Comparison of ENCODE assay signal across 12 mouse cellular contexts in genomic region chr2:120348120-120348519, GRCm38 (mm10). TPM values are rescaled to one million over a fixed set of nuclear protein-coding genes. Genes with fewer than 3 reads are reported as not detected.
DNase-seq lines count a peak whose midpoint lies in the region; ATAC-seq and TF ChIP-seq lines count a peak whose summit lies in the region.
"Had no signal": no experiment of that assay in that cellular context is flagged by ENCODE, and none has a peak within 500 bp of the region (broad histone marks: within the 10 kb centered on the region; RNA-seq: fewer than 3 reads in every experiment).

No protein-coding gene starts in this region.

- H3K9ac ChIP-seq in kidney, embryonic 15.5 days, result no peak overlapping the region
- H3K9ac ChIP-seq in heart, postnatal 0 days (replicated peaks; ENCODE audit: low read depth, low read length), result no peak overlapping the region
- no peak overlapping the region for H3K9ac ChIP-seq in liver, postnatal 0 days (replicated peaks)

- ATAC-seq in kidney, embryonic 15.5 days (replicated peaks; ENCODE audit: low FRiP score), result no peak
- no peak for ATAC-seq in heart, postnatal 0 days (ENCODE audit: insufficient read depth, low read depth)
- ATAC-seq in liver, postnatal 0 days, result no peak
- ATAC-seq: hindbrain, embryonic 16.5 days had no signal

- H3K27ac ChIP-seq in kidney, adult 2 months (ENCODE audit: insufficient read depth, low read depth, low read length), result peak overlapping the region; percentile 24; the same call in 1 of the 2 replicates
- no peak overlapping the region for H3K27ac ChIP-seq in kidney, embryonic 15.5 days
- peak overlapping the region; percentile 20; the same call in 1 of the 2 replicates for H3K27ac ChIP-seq in heart, postnatal 0 days (ENCODE audit: low read depth)
- H3K27ac ChIP-seq in liver, postnatal 0 days (ENCODE audit: low read depth), result 0 out of 2 replicates have a peak overlapping the region, but pooled peaks have one; percentile 19
- H3K27ac ChIP-seq: forebrain, embryonic 10.5 days; limb, embryonic 10.5 days had no signal

- TF ChIP-seq POLR2A in kidney, adult 2 months (IDR thresholded peaks at IDR 0.05; ENCODE audit: low read depth, low read length), result no peak

- TF ChIP-seq CTCF in kidney, adult 2 months (conservative IDR thresholded peaks at IDR 0.05; ENCODE audit: insufficient read depth, insufficient read length, low read depth, low read length), result no peak
- no peak for TF ChIP-seq CTCF in heart, postnatal 0 days (IDR thresholded peaks at IDR 0.05; ENCODE audit: low read depth)
- TF ChIP-seq CTCF in liver, postnatal 0 days (IDR thresholded peaks at IDR 0.05; ENCODE audit: low read depth), result no peak

- H3K4me1 ChIP-seq in kidney, adult 2 months (ENCODE audit: control insufficient read depth, insufficient read depth, low read length), result peaks cover 5% of the 10 kb centered on the region; the same call in 1 of the 2 replicates
- peaks cover 12% of the 10 kb centered on the region for H3K4me1 ChIP-seq in kidney, embryonic 15.5 days
- H3K4me1 ChIP-seq in heart, postnatal 0 days (ENCODE audit: control insufficient read depth, insufficient read depth), result peaks cover 13% of the 10 kb centered on the region; the same call in 1 of the 2 replicates
- H3K4me1 ChIP-seq in liver, postnatal 0 days (ENCODE audit: insufficient read depth), result peaks cover 12% of the 10 kb centered on the region

- H3K4me3 ChIP-seq in kidney, adult 2 months (ENCODE audit: insufficient read depth, low read depth, low read length), result no peak overlapping the region
- no peak overlapping the region for H3K4me3 ChIP-seq in kidney, embryonic 15.5 days (replicated peaks)
- H3K4me3 ChIP-seq in heart, postnatal 0 days (ENCODE audit: low read depth, low read length), result no peak overlapping the region
- H3K4me3 ChIP-seq in liver, postnatal 0 days (ENCODE audit: low read depth, low read length), result no peak overlapping the region
- H3K4me3 ChIP-seq: forebrain, embryonic 10.5 days; limb, embryonic 10.5 days had no signal

- H3K36me3 ChIP-seq in kidney, adult 2 months (ENCODE audit: control insufficient read depth, insufficient read depth, low read length), result no peaks in the 10 kb centered on the region; the same call in 1 of the 2 replicates
- peaks cover 55% of the 10 kb centered on the region for H3K36me3 ChIP-seq in kidney, embryonic 15.5 days
- peaks cover 46% of the 10 kb centered on the region for H3K36me3 ChIP-seq in heart, postnatal 0 days (replicated peaks; ENCODE audit: control insufficient read depth, insufficient read depth, low read length)
- peaks cover 36% of the 10 kb centered on the region for H3K36me3 ChIP-seq in liver, postnatal 0 days (replicated peaks; ENCODE audit: insufficient read depth, low read length)

- WGBS in kidney, adult 2 months, result 52% methylated on average over 9 of the region's 9 CpGs
- 66% methylated on average over 9 of the region's 9 CpGs for WGBS in kidney, embryonic 15.5 days
- WGBS in heart, postnatal 0 days, result 59% methylated on average over 9 of the region's 9 CpGs
- 33% methylated on average over 9 of the region's 9 CpGs for WGBS in liver, postnatal 0 days (ENCODE audit: insufficient replicate concordance)

- H3K9me3 ChIP-seq in kidney, embryonic 15.5 days (replicated peaks), result no peaks in the 10 kb centered on the region
- H3K9me3 ChIP-seq in heart, postnatal 0 days (replicated peaks; ENCODE audit: control insufficient read depth, low read length), result no peaks in the 10 kb centered on the region
- H3K9me3 ChIP-seq in liver, postnatal 0 days (ENCODE audit: low read length), result no peaks in the 10 kb centered on the region
- H3K9me3 ChIP-seq: forebrain, embryonic 10.5 days; limb, embryonic 10.5 days had no signal

- no peak overlapping the region for H3K4me2 ChIP-seq in kidney, embryonic 15.5 days
- H3K4me2 ChIP-seq in heart, postnatal 0 days (ENCODE audit: low read depth, low read length), result no peak overlapping the region
- 0 out of 2 replicates have a peak overlapping the region, but pooled peaks have one; percentile 7 for H3K4me2 ChIP-seq in liver, postnatal 0 days (ENCODE audit: low read depth, low read length)

- no peaks in the 10 kb centered on the region for H3K27me3 ChIP-seq in kidney, adult 2 months (replicated peaks; ENCODE audit: control insufficient read depth, insufficient read depth, low read length)
- H3K27me3 ChIP-seq in kidney, embryonic 15.5 days, result no peaks in the 10 kb centered on the region
- no peaks in the 10 kb centered on the region for H3K27me3 ChIP-seq in heart, postnatal 0 days (ENCODE audit: control insufficient read depth, insufficient read depth, low read length)
- H3K27me3 ChIP-seq in liver, postnatal 0 days (ENCODE audit: insufficient read depth, low read length), result no peaks in the 10 kb centered on the region

- DNase-seq in kidney, adult 2 months, result peak; percentile 61
- peak; percentile 12 for DNase-seq in heart, postnatal 0 days (ENCODE audit: low spot score)
- peak; percentile 27 for DNase-seq in liver, postnatal 0 days
- DNase-seq in thymus, postnatal 25 days, result peak; percentile 16
- no peak for DNase-seq in cerebellum, postnatal 14 days
- DNase-seq in right cerebral cortex, postnatal 14 days, result no peak
- no peak for DNase-seq in frontal cortex, adult 2 months (ENCODE audit: extremely low spot score in 1 of 2, low spot score in 1 of 2)

- TF ChIP-seq EP300 in heart, postnatal 0 days (IDR thresholded peaks at IDR 0.05; ENCODE audit: low read depth), result no peak
- TF ChIP-seq EP300 in liver, postnatal 0 days (IDR thresholded peaks at IDR 0.05; ENCODE audit: low read depth), result no peak

RNA-seq across cellular contexts. Expression of gene Vps39, which starts 4.8 kb away (rescaled TPM):
- polyA plus RNA-seq in kidney, adult 2 months (2012; rRNA removed), result 16.8 and 22.7 TPM in 2 replicates
- 17.5 and 19.7 TPM in 2 replicates for polyA plus RNA-seq in kidney, embryonic 15.5 days (2015; fragmentation: Nextera tagmentation; extraction: Ambion mirVana)
- 22.7 and 75.7 TPM in 2 replicates for total RNA-seq in heart, postnatal 0 days (2014; rRNA removed; ENCODE audit: low replicate concordance)
- 13.2 and 14.3 TPM in 2 replicates for polyA plus RNA-seq in heart, postnatal 0 days (2015; fragmentation: Nextera tagmentation; extraction: Ambion mirVana)
- polyA plus RNA-seq in liver, postnatal 0 days (2015; fragmentation: Nextera tagmentation; extraction: Ambion mirVana), result 5.6 and 5.9 TPM in 2 replicates
- polyA plus RNA-seq in frontal cortex, adult 2 months (2012; rRNA removed), result 51.8 and 68.0 TPM in 2 replicates

RNA-seq across cellular contexts. Expression of gene Pla2g4f, which starts 34.2 kb away (rescaled TPM):
- 0.04 and 0.25 TPM in 2 replicates for polyA plus RNA-seq in kidney, adult 2 months (2012; rRNA removed)
- polyA plus RNA-seq in kidney, embryonic 15.5 days (2015; fragmentation: Nextera tagmentation; extraction: Ambion mirVana), result 0.28 TPM in 1 of 2 replicates, not detected in the other
- not detected in 2 replicates for total RNA-seq in heart, postnatal 0 days (2014; rRNA removed; ENCODE audit: low replicate concordance)
- 0.04 TPM in 1 of 2 replicates, not detected in the other for polyA plus RNA-seq in heart, postnatal 0 days (2015; fragmentation: Nextera tagmentation; extraction: Ambion mirVana)
- not detected in 2 replicates for polyA plus RNA-seq in liver, postnatal 0 days (2015; fragmentation: Nextera tagmentation; extraction: Ambion mirVana)
- 0.06 and 0.36 TPM in 2 replicates for polyA plus RNA-seq in frontal cortex, adult 2 months (2012; rRNA removed)
- polyA plus RNA-seq: forebrain, embryonic 10.5 days; hindbrain, embryonic 16.5 days; limb, embryonic 10.5 days had no signal

RNA-seq across cellular contexts. Expression of gene Ganc, which starts 55.6 kb away (rescaled TPM):
- 26.9 and 28.3 TPM in 2 replicates for polyA plus RNA-seq in kidney, adult 2 months (2012; rRNA removed)
- polyA plus RNA-seq in kidney, embryonic 15.5 days (2015; fragmentation: Nextera tagmentation; extraction: Ambion mirVana), result 10.7 and 10.8 TPM in 2 replicates
- total RNA-seq in heart, postnatal 0 days (2014; rRNA removed; ENCODE audit: low replicate concordance), result 9.2 and 20.2 TPM in 2 replicates
- 13.8 and 14.8 TPM in 2 replicates for polyA plus RNA-seq in heart, postnatal 0 days (2015; fragmentation: Nextera tagmentation; extraction: Ambion mirVana)
- 6.8 and 8.2 TPM in 2 replicates for polyA plus RNA-seq in liver, postnatal 0 days (2015; fragmentation: Nextera tagmentation; extraction: Ambion mirVana)
- polyA plus RNA-seq in frontal cortex, adult 2 months (2012; rRNA removed), result 10.5 and 11.1 TPM in 2 replicates

RNA-seq across cellular contexts. Expression of gene Tmem87a, which starts 55.8 kb away (rescaled TPM):
- 9.2 and 10.3 TPM in 2 replicates for polyA plus RNA-seq in kidney, adult 2 months (2012; rRNA removed)
- polyA plus RNA-seq in kidney, embryonic 15.5 days (2015; fragmentation: Nextera tagmentation; extraction: Ambion mirVana), result 9.4 and 10.8 TPM in 2 replicates
- total RNA-seq in heart, postnatal 0 days (2014; rRNA removed; ENCODE audit: low replicate concordance), result 23.0 and 25.2 TPM in 2 replicates
- polyA plus RNA-seq in heart, postnatal 0 days (2015; fragmentation: Nextera tagmentation; extraction: Ambion mirVana), result 4.0 and 6.2 TPM in 2 replicates
- polyA plus RNA-seq in liver, postnatal 0 days (2015; fragmentation: Nextera tagmentation; extraction: Ambion mirVana), result 2.9 and 3.2 TPM in 2 replicates
- 23.2 and 24.1 TPM in 2 replicates for polyA plus RNA-seq in frontal cortex, adult 2 months (2012; rRNA removed)

RNA-seq across cellular contexts. Expression of gene Pla2g4d, which starts 59.1 kb away (rescaled TPM):
- 0.03 TPM in 1 of 2 replicates, not detected in the other for polyA plus RNA-seq in kidney, adult 2 months (2012; rRNA removed)
- 0.05 and 0.12 TPM in 2 replicates for polyA plus RNA-seq in kidney, embryonic 15.5 days (2015; fragmentation: Nextera tagmentation; extraction: Ambion mirVana)
- not detected in 2 replicates for total RNA-seq in heart, postnatal 0 days (2014; rRNA removed; ENCODE audit: low replicate concordance)
- polyA plus RNA-seq in heart, postnatal 0 days (2015; fragmentation: Nextera tagmentation; extraction: Ambion mirVana), result not detected in 2 replicates
- polyA plus RNA-seq in liver, postnatal 0 days (2015; fragmentation: Nextera tagmentation; extraction: Ambion mirVana), result not detected in 2 replicates
- polyA plus RNA-seq in frontal cortex, adult 2 months (2012; rRNA removed), result 0.12 and 0.21 TPM in 2 replicates
- polyA plus RNA-seq: small intestine, adult 2 months had no signal

Comparison
In these comparisons a context has a peak if more than half of its experiments do, and no peak if none do; other contexts are left out.
1. DNase-seq: peak in kidney, adult 2 months (single experiment), heart, postnatal 0 days (single experiment), liver, postnatal 0 days (single experiment) and thymus, postnatal 25 days (single experiment); none in cerebellum, postnatal 14 days (0 of 2), right cerebral cortex, postnatal 14 days (single experiment) and frontal cortex, adult 2 months (0 of 2).